Mouse (Mus musculus) kidney, postnatal 36 days (tissue): ENCODE measurements around the gene Rxra.

ENCODE experiments used
- DNase-seq, 2 experiments: peaks; one replicate each; pipeline ENCODE4 v3.0.0; 2021 to 2022; ENCODE audit warnings: mixed read lengths in 2 of 2

Rxra gene

GRCm38 (mm10) chr2:27702904-27703666 lies 26.8 kb downstream of the Rxra start:
- DNase-seq = peak; percentile 45 to 53

- DNase-seq = peak in 1 of 2 experiments; percentile 54
Measured at GRCm38 (mm10) chr2:27703852-27704640, 27.8 kb downstream of the Rxra start.

- peak; percentile 62 to 73 for DNase-seq
Measured at GRCm38 (mm10) chr2:27704641-27705040, 28.4 kb downstream of the Rxra start.

- DNase-seq = peak; percentile 79 to 83
Measured at GRCm38 (mm10) chr2:27710871-27711382, 34.7 kb downstream of the Rxra start.

- no peak for DNase-seq
Measured at GRCm38 (mm10) chr2:27712626-27713025, 36.4 kb downstream of the Rxra start.

GRCm38 (mm10) chr2:27713378-27713777 lies 37.1 kb downstream of the Rxra start:
- no peak for DNase-seq

- no peak for DNase-seq
Measured at GRCm38 (mm10) chr2:27714131-27714530, 37.9 kb downstream of the Rxra start.

- peak in 1 of 2 experiments; percentile 24 for DNase-seq
Measured at GRCm38 (mm10) chr2:27715221-27715620, 39.0 kb downstream of the Rxra start.

GRCm38 (mm10) chr2:27716339-27716738 lies 40.1 kb downstream of the Rxra start:
- DNase-seq = peak in 1 of 2 experiments; percentile 27

GRCm38 (mm10) chr2:27718191-27718590 lies 42.0 kb downstream of the Rxra start:
- peak; percentile 94 to 96 for DNase-seq

- DNase-seq = peak in 1 of 2 experiments; percentile 28
Measured at GRCm38 (mm10) chr2:27719601-27720000, 43.4 kb downstream of the Rxra start.

GRCm38 (mm10) chr2:27721611-27722010 lies 45.4 kb downstream of the Rxra start:
- DNase-seq = no peak

- no peak for DNase-seq
Measured at GRCm38 (mm10) chr2:27724729-27725316, 48.6 kb downstream of the Rxra start.

- no peak for DNase-seq
Measured at GRCm38 (mm10) chr2:27727994-27728854, 52.0 kb downstream of the Rxra start.

GRCm38 (mm10) chr2:27729009-27729408 lies 52.8 kb downstream of the Rxra start:
- no peak for DNase-seq

- peak; percentile 69 to 74 for DNase-seq
Measured at GRCm38 (mm10) chr2:27730002-27730905, 54.0 kb downstream of the Rxra start.

- no peak for DNase-seq
Measured at GRCm38 (mm10) chr2:27733021-27733420, 56.8 kb downstream of the Rxra start.

- DNase-seq = peak in 1 of 2 experiments; percentile 64
Measured at GRCm38 (mm10) chr2:27734328-27734727, 58.1 kb downstream of the Rxra start.

- DNase-seq = no peak
Measured at GRCm38 (mm10) chr2:27734800-27735199, 58.6 kb downstream of the Rxra start.

GRCm38 (mm10) chr2:27736802-27737201 lies 60.6 kb downstream of the Rxra start:
- DNase-seq = no peak

GRCm38 (mm10) chr2:27738396-27738795 lies 62.2 kb downstream of the Rxra start:
- no peak for DNase-seq
